Mouse (Mus musculus) myocyte (in vitro differentiated cells): Measurements from ENCODE around the gene Gjc1. TPM values are rescaled to one million over a fixed set of nuclear protein-coding genes. Genes with fewer than 3 reads are reported as not detected.

Source experiments
- H3K27me3 ChIP-seq: one replicate; pipeline ENCODE4 v1.6.1; 2011; ENCODE audit not compliant: control insufficient read depth, insufficient read depth, insufficient read length
- H3K36me3 ChIP-seq: one replicate; pipeline ENCODE4 v1.6.1; 2011; ENCODE audit not compliant: control insufficient read depth, insufficient read depth
- H3K4me2 ChIP-seq: one replicate; pipeline ENCODE4 v1.6.1; 2011; ENCODE audit warnings: low read depth, control low read depth
- H3K4me3 ChIP-seq: one replicate; pipeline ENCODE4 v1.5.1; 2011; ENCODE audit warnings: mild to moderate bottlenecking, control low read depth, moderate library complexity
- H3K79me2 ChIP-seq: one replicate; pipeline ENCODE4 v1.6.1; 2011; ENCODE audit not compliant: control insufficient read depth, insufficient read depth
- H3ac ChIP-seq: one replicate; pipeline ENCODE4 v1.6.1; 2011; ENCODE audit not compliant: control insufficient read depth, insufficient read length
- CEBPB ChIP-seq: IDR thresholded peaks from 2 replicates; pipeline ENCODE4 v1.6.1; 2011; ENCODE audit warnings: mild to moderate bottlenecking, moderate library complexity; ENCODE audit not compliant: poor library complexity, insufficient read depth, severe bottlenecking
- E2F4 ChIP-seq: IDR thresholded peaks from one replicate; pipeline ENCODE4 v1.6.1; 2011; ENCODE audit warnings: mild to moderate bottlenecking, control low read depth, moderate library complexity; ENCODE audit not compliant: insufficient read depth
- MAX ChIP-seq: IDR thresholded peaks from one replicate; pipeline ENCODE4 v1.6.1; 2011; ENCODE audit warnings: low read depth, mild to moderate bottlenecking, control low read depth
- MYOD1 ChIP-seq, 3 experiments: IDR thresholded peaks; one replicate each; pipeline ENCODE4 v1.6.1; 2011; ENCODE audit warnings: control low read depth in 2 of 3, low read depth in 2 of 3, mild to moderate bottlenecking in 2 of 3, moderate library complexity in 1 of 3; ENCODE audit not compliant: insufficient read length in 2 of 3, control insufficient read depth in 1 of 3
- MYOG ChIP-seq, 3 experiments: IDR thresholded peaks; one replicate each; pipeline ENCODE4 v1.6.1; 2011; ENCODE audit warnings: control low read depth in 2 of 3, low read depth in 2 of 3, mild to moderate bottlenecking in 2 of 3; ENCODE audit not compliant: insufficient read length in 2 of 3, control insufficient read depth in 1 of 3, insufficient read depth in 1 of 3
- POLR2A ChIP-seq: IDR thresholded peaks from one replicate; pipeline ENCODE4 v1.6.1; 2011; ENCODE audit warnings: low read depth, mild to moderate bottlenecking, control low read depth, moderate library complexity; ENCODE audit not compliant: insufficient read length
- POLR2AphosphoS2 ChIP-seq: IDR thresholded peaks from one replicate; pipeline ENCODE4 v1.6.1; 2011; ENCODE audit warnings: low read depth, control low read depth; ENCODE audit not compliant: insufficient read length
- REST ChIP-seq: IDR thresholded peaks from one replicate; pipeline ENCODE4 v1.6.1; 2011; ENCODE audit warnings: mild to moderate bottlenecking, control low read depth, moderate library complexity; ENCODE audit not compliant: insufficient read depth, insufficient read length
- SRF ChIP-seq: IDR thresholded peaks from one replicate; pipeline ENCODE4 v1.6.1; 2011; ENCODE audit warnings: low read depth; ENCODE audit not compliant: control insufficient read depth, insufficient read length
- TCF12 ChIP-seq: IDR thresholded peaks from one replicate; pipeline ENCODE4 v1.6.1; 2011; ENCODE audit warnings: mild to moderate bottlenecking, control low read depth; ENCODE audit not compliant: poor library complexity, insufficient read depth, severe bottlenecking
- TCF3 ChIP-seq: IDR thresholded peaks from one replicate; pipeline ENCODE4 v1.6.1; 2011; ENCODE audit warnings: low read depth, control low read depth; ENCODE audit not compliant: insufficient read length
- USF1 ChIP-seq: IDR thresholded peaks from one replicate; pipeline ENCODE4 v1.6.1; 2011; ENCODE audit warnings: low read depth, mild to moderate bottlenecking, control low read depth, moderate library complexity
- polyA plus RNA-seq: library from polyadenylated mRNA; unstranded; fragments of >200 nt; fragmentation: generic; extraction: Trizol; gene quantifications from one replicate; pipeline ENCODE4 v1.2.1, GENCODE M21; 2012; ENCODE audit warnings: missing spikeins

Gene Gjc1
- polyA plus RNA-seq: 10.3 TPM

GRCm38 (mm10) chr11:102819021-102819782, at the start of gene Gjc1:
TSS of gene Gjc1 (minus strand) at chr11:102819700.
- peak within 1 kb of the TSS; percentile 91 for H3K4me2 ChIP-seq
- H3ac ChIP-seq: peak within 1 kb of the TSS; percentile 50
- peak within 1 kb of the TSS; percentile 41 for H3K4me3 ChIP-seq
- peaks cover 11% of the 10 kb centered on the region for H3K27me3 ChIP-seq
- TF ChIP-seq USF1 (no peak), POLR2AphosphoS2 (peak; percentile 33), CEBPB (no peak), MYOG (IDR thresholded peaks at IDR 0.05; ENCODE audit: control insufficient read depth in 1 of 3, insufficient read depth in 1 of 3, insufficient read length in 2 of 3, low read depth in 2 of 3) (no peak), MYOD1 (IDR thresholded peaks at IDR 0.05; ENCODE audit: control insufficient read depth in 1 of 3, insufficient read length in 2 of 3, low read depth in 2 of 3) (peak in 1 of 3 experiments; percentile 7), MAX (no peak), TCF3 (no peak), POLR2A (peak; percentile 64), E2F4 (no peak), REST (no peak)
- peaks cover 38% of the 10 kb centered on the region for H3K79me2 ChIP-seq
- H3K36me3 ChIP-seq: no peaks in the 10 kb centered on the region

- Histone ChIP-seq H3K79me2 (no peaks in the 10 kb centered on the region), H3K27me3 (no peaks in the 10 kb centered on the region), H3K4me2 (no peak overlapping the region), H3K4me3 (no peak overlapping the region), H3ac (no peak overlapping the region), H3K36me3 (peaks cover 67% of the 10 kb centered on the region)
- TF ChIP-seq MYOD1 (IDR thresholded peaks at IDR 0.05; ENCODE audit: control insufficient read depth in 1 of 3, insufficient read length in 2 of 3, low read depth in 2 of 3) (no peak), SRF (no peak), CEBPB (no peak), TCF3 (no peak), REST (no peak), MYOG (IDR thresholded peaks at IDR 0.05; ENCODE audit: control insufficient read depth in 1 of 3, insufficient read depth in 1 of 3, insufficient read length in 2 of 3, low read depth in 2 of 3) (no peak), POLR2AphosphoS2 (no peak), MAX (no peak), USF1 (no peak), TCF12 (no peak), E2F4 (no peak), POLR2A (no peak)
Observed at GRCm38 (mm10) chr11:102864272-102864671, 44.8 kb upstream of the Gjc1 start.

GRCm38 (mm10) chr11:102859933-102860332, 40.4 kb upstream of the Gjc1 start:
- no peak overlapping the region for H3ac ChIP-seq
- H3K36me3 ChIP-seq: peaks cover 68% of the 10 kb centered on the region

DNA sequence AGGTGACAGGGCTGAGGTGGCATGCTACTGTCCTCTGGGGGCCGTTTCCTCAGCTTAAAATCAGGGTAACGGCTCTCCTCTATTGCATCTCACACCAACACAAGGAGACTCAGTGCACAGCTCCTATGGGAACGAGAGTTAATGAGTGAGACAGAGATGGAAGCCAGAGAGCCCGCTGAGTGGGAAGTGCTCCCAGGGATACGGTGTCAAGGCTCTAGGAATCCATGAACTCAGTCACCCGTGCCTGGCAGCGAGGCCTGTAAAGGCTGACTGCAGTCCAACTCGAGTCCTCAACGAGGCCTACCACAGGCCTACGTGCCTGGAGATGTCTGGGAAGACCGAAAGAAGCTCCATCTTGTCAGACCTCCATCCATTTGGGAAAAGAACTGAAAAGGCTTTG, 39.5 kb upstream of the Gjc1 start:
- H3K27me3 ChIP-seq: no peaks in the 10 kb centered on the region
- H3K79me2 ChIP-seq: no peaks in the 10 kb centered on the region
- no peak overlapping the region for H3K4me2 ChIP-seq
- H3K36me3 ChIP-seq: peaks cover 69% of the 10 kb centered on the region
- H3K4me3 ChIP-seq: no peak overlapping the region
- H3ac ChIP-seq: no peak overlapping the region
- TF ChIP-seq REST (no peak), MYOG (IDR thresholded peaks at IDR 0.05; ENCODE audit: control insufficient read depth in 1 of 3, insufficient read depth in 1 of 3, insufficient read length in 2 of 3, low read depth in 2 of 3) (no peak), TCF3 (no peak), E2F4 (no peak), POLR2AphosphoS2 (no peak), MAX (no peak), POLR2A (no peak), CEBPB (no peak), SRF (no peak), MYOD1 (IDR thresholded peaks at IDR 0.05; ENCODE audit: control insufficient read depth in 1 of 3, insufficient read length in 2 of 3, low read depth in 2 of 3) (no peak), TCF12 (no peak), USF1 (no peak)

More at GRCm38 (mm10) chr11:102859933-102860332, 40.4 kb upstream of the Gjc1 start:
- no peaks in the 10 kb centered on the region for H3K27me3 ChIP-seq
- TF ChIP-seq E2F4 (no peak), TCF12 (no peak), SRF (no peak), REST (no peak), POLR2A (no peak), USF1 (no peak), POLR2AphosphoS2 (no peak), CEBPB (no peak), MAX (no peak), MYOG (IDR thresholded peaks at IDR 0.05; ENCODE audit: control insufficient read depth in 1 of 3, insufficient read depth in 1 of 3, insufficient read length in 2 of 3, low read depth in 2 of 3) (no peak), MYOD1 (IDR thresholded peaks at IDR 0.05; ENCODE audit: control insufficient read depth in 1 of 3, insufficient read length in 2 of 3, low read depth in 2 of 3) (no peak), TCF3 (no peak)
- H3K4me2 ChIP-seq: no peak overlapping the region
- H3K79me2 ChIP-seq: no peaks in the 10 kb centered on the region
- H3K4me3 ChIP-seq: no peak overlapping the region

DNA sequence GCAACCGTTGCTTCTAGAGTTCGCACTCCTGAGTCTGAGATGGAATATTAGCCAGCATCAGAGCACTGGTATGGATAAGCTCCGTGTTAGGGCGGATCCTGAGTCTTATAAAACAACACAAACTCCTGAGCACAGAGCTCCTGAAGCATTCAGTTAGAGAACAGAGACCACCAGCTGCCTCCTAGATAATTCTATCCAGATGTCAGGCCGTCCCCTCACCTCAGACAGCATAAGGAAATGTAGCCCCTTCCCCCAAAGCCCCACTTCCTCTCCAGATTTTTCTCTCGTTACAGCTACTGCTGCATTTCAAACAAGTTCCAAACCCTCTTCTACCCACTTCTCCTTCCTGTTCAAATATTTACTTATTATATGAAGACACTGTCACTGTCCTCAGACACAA, 36.4 kb upstream of the Gjc1 start:
- Histone ChIP-seq H3K4me3 (no peak overlapping the region), H3K27me3 (no peaks in the 10 kb centered on the region), H3K36me3 (peaks cover 57% of the 10 kb centered on the region), H3K4me2 (no peak overlapping the region), H3K79me2 (no peaks in the 10 kb centered on the region), H3ac (no peak overlapping the region)
- no peak for TF ChIP-seq POLR2AphosphoS2
- TF ChIP-seq MYOG (IDR thresholded peaks at IDR 0.05; ENCODE audit: control insufficient read depth in 1 of 3, insufficient read depth in 1 of 3, insufficient read length in 2 of 3, low read depth in 2 of 3): no peak
